Mouse (Mus musculus) thymus, postnatal 0 days (tissue): ENCODE data around the gene Icam4. TPM values are rescaled to one million over a fixed set of nuclear protein-coding genes. Genes with fewer than 3 reads are reported as not detected.
"Not testable (repeated sequence)": the region's sequence is repeated elsewhere in the genome, so short reads cannot be mapped to it uniquely, and the experiment has no call there.

Experiments
- DNase-seq: peaks from one replicate; pipeline ENCODE4 v3.0.0-alpha.2; 2015; ENCODE audit warnings: low spot score
- microRNA counts: library from miRNA; unstranded; fragments of <30 nt; microRNA quantifications from one replicate; lab custom pipeline; 2015
- microRNA-seq: library from miRNA; unstranded; fragments of <30 nt; microRNA quantifications from one replicate; pipeline ENCODE4, GENCODE M21; 2016; ENCODE audit warnings: borderline number of aligned reads
- polyA plus RNA-seq: library from polyadenylated mRNA; unstranded; fragments of >200 nt; fragmentation: Nextera tagmentation; extraction: Ambion mirVana; gene quantifications from 2 replicates; pipeline ENCODE4 v1.2.1, GENCODE M21; 2015

The Icam4 gene
- polyA plus RNA-seq, 1 experiment from 2014 or later: 0.31 TPM

GRCm38 (mm10) chr9:21034481-21035085 lies 5.4 kb downstream of the Icam4 start:
- peak; percentile 9 for DNase-seq

DNA sequence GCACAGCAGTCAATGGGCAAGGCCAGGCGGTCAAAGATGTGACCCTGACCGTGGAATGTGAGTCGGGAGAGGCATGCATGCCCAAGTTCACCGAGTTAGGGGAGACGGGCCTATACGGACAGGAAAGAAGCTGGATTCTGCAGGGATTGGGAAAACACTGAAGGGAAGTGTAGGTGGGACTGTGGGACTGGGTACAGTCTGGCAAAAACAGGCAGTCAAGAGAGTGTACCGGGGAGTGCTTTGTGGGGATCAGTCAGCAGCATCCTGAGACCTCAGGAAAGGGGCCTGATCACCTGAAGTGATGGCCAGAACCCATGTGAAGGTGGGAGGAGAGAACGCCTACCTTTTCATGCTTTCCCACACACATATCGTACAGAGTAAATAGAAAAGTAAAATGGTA lies 6.4 kb downstream of the Icam4 start:
- DNase-seq: no peak

- no peak for DNase-seq
These were observed 7.0 kb downstream of the Icam4 start for GRCm38 (mm10) chr9:21036161-21036560.

GRCm38 (mm10) chr9:21036666-21037065 lies 7.5 kb downstream of the Icam4 start:
- no peak for DNase-seq

- DNase-seq: no peak
These were observed 8.3 kb downstream of the Icam4 start for GRCm38 (mm10) chr9:21037481-21037891.

DNA sequence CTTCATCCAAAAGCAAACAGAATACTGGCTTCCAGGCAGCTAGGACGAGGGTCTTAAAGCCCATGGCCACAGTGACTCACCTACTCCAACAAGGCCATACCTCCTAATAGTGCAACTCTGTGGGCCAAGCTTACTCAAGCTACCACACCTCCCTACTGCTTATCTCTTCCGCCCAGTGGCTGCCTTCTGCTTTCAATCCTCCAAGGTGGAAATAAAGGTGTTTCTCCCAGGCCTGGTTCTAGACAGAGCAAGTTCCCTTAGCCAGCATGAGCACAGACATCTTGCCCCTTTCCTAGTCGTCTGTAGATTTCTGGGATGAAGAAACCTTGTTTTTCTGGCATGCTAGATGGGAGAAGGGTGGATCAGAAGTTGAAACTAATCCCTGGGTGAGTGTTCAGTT lies 10.6 kb downstream of the Icam4 start:
- no peak for DNase-seq

DNA sequence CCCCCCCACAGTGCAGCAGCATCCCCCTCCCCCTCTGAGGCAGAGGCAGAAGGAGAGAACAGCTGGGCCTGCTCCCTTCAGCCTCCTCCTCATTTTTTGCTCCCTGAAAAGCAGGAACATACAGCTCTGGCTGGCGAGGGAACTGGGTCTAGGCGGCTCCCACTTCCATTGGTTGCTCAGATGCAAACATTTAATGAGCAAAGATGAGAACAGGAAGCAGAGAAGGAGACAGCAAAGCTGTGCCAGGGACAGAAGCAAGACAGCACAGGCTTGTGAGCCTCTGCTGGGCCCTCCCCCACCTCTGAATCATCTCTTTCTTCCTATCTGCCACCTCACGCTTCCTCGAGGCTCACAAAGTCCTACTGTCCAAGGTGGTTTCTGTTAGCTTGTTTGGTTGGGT lies 12.1 kb downstream of the Icam4 start:
- no peak for DNase-seq

DNA sequence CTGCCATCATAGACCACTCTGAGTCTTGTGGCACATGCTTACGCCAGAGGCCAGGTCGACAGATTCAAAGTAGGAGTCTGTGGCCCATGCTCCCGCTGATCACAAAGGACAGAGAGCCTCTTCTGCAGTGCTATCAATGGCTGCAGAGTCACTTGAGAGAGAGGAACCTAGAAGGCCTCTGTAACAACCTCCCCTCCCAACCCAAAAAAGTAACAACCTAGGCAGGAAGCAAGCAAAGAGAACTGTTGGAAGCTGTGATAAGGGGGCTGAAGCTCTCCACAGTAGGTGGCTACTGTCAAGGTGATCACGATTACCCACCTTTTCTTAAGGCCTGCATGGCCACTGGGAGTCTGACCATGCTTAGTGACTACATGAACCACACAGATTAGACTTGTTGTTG lies 14.4 kb downstream of the Icam4 start:
- DNase-seq: no peak

- not testable (repeated sequence) for DNase-seq
These were observed 15.6 kb downstream of the Icam4 start for GRCm38 (mm10) chr9:21044785-21045184.

DNA sequence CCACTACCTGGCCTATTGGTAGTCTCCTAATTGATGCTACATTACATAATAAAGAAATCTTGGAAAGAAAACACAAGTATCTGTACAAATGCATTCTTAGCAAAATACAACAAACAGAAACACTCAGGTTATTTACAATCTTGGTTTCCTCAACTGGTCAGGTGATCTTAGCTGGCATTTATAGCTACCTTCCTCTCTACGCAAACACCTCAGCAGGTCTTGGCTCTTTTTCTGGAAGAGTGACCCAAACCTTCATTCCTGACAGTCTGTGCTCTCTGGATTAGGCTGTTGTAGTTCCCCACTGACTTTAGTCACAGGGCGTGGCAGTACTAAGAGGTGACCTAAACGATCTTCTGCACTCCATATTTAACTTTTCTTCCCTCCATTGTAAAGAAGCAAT lies 16.1 kb downstream of the Icam4 start:
- no peak for DNase-seq

DNA sequence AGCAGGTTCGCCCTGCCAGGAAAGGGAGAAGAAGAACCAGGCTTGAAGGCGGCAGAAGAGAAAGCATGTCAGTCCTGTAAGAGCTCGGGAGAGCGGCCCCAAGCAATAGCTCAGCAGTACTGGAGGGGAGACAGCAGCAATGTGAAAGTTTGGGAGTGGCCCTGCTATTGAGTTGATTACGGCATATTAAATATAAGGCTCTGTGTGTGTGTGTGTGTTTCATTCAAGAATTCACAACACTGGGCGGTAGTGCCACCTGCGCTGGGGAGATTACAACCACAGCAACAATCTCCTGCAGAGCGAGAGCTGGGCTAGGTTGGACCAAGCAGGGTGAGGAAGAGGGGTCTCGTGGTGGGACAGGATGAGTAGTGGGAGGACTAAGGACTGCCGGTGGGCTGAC lies 22.4 kb downstream of the Icam4 start:
- DNase-seq: no peak

GRCm38 (mm10) chr9:21062928-21063327 lies 33.8 kb downstream of the Icam4 start:
- no peak for DNase-seq

DNA sequence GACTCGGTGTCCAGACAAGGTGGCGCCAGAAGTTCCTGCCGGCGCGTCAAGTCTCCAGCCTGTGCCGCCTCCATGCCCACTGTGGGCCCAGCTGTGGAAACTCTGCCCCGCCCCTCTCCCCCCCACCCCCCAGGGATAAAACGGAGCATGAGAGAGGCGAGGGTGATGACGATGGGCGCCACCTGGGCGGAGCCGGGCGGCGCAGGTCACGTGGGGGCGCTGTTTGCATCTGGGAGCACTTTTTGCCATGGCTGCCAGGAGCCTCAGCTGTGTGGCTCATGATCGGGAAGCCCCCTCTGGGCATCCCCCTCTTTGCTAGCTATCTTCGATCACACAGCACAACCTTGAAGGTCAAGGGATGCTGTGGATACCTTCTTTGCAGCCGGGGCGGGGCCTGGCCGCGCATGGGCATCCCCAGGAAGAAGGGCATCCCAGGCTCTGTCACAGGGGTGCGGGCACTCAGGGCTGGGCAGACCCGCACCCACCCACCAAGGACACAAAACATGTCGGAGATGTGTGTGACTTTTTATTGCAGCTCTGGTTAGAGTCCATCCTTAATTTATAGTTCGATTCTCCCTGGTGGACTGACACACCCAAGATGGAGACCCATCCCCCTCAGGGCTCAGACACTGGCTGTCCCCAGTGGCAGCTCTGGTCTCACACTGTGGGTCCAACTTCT lies 38.0 kb downstream of the Icam4 start, which contains the start of gene Zglp1:
Zglp1 (minus strand) TSS at position 88 of the 679 bp plus-strand sequence.
- no peak for DNase-seq

- DNase-seq: no peak
These were observed 43.5 kb downstream of the Icam4 start for GRCm38 (mm10) chr9:21072641-21073040.

DNA sequence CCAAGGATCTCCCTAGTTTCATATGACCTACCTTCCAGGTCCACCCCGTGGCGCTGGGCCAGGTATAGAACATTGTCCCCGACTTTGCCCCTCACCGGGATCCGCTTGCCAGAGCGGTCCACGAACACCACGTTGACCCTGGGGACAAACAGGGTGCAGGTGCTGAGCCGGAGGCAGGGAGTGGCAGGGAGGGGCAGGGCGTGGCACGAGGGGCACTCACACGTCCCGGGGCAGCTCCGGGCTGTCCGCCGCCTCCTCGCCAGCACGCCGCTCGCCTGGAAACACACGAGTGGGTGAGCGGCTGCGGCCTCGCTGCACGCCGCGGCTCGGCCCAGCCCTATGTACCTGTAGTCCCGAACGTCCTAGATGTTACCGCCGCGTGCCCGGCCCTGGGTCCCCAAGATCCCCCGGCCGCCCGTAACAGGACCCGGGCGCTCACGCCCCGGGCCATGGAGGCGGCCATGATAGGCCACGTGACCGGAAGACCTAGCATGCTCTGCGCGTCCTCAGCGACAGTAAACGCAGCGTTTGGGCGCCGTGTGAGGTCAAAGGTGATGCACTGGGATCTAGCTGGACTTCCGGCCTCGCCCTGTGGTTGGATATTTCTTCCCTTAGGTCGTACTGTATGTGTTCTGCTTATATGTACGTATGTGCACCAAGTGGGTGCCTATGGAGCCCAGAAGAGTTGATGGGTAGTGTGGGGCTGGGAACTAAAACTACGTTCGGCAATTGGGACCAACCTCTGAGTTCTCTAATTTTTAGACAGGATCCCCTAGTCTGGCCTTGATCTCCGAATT lies 44.1 kb downstream of the Icam4 start, which contains the start of the genes Gm49373 and Fdx1l:
Gm49373 (minus strand) TSS at position 53 of the 797 bp plus-strand sequence.
Fdx1l (minus strand) TSS at position 571 of the 797 bp plus-strand sequence.
- peak; percentile 82 for DNase-seq

DNA sequence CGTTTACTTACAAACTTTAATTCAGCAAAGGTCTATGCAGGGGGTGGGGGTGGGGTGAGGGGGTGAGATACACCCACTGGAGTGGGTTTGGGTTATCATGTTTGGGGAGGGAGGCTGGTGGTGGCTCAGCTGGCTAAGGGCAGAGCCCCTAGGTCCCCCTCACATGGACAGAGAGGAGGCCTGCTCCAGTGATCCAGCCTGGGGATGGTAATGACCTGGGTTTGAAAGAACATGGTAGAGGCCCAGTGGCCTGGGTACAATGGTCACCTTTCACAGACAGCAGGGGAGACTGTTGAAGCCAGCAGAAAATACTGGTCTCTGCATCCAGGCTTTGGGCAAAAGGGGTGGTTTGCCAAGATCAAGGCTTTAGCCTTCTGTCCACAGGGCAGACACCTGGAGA lies 45.0 kb downstream of the Icam4 start:
- no peak for DNase-seq

DNA sequence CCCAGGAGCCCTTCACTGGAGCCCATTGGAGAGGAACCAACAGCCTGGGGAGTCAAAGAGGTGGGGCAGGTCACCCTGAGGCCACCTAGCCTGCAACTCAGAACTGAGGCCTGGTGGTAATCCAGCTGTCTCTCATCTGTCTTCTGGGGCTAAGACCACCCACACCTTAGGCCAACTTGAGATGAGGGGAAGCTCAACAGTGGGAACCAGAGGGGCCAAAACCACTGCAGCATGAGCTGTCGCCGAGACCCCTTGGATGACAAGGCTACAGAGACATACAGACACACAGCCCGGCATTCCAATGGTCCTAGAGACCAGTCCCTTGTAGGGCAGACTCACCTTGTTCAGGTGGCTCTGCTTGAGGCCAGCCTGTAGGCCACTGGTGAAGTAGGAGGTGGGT lies 46.5 kb downstream of the Icam4 start:
- no peak for DNase-seq

MicroRNAs within 50 kb of the gene (microRNA counts, 519-probe panel; counts per million panel counts)
- microRNA mmu-miR-1900 (lab: Ali Mortazavi, UCI): 473 counts per million, percentile 71 among the panel's probes with 10 or more counts

Small RNAs within 50 kb of the gene (microRNA-seq; reads per million reads assigned to microRNA genes)
- gene Mir1900: not detected
- gene Mir7082: not detected

Other genes starting within 250 kb of the Icam4 start
- gene Col5a3, start 214.3 kb upstream of the Icam4 start, polyA plus RNA-seq: 1.8 and 1.9 TPM in 2 replicates
- not detected in 2 replicates for gene Rdh8, start 210.9 kb upstream of the Icam4 start, polyA plus RNA-seq
- 9.2 and 15.1 TPM in 2 replicates for gene A230050P20Rik, start 160.7 kb upstream of the Icam4 start, polyA plus RNA-seq
- gene Angptl6, start 149.6 kb upstream of the Icam4 start, polyA plus RNA-seq: 6.7 and 7.3 TPM in 2 replicates
- gene Ppan, start 141.2 kb upstream of the Icam4 start, polyA plus RNA-seq: 74.4 and 83.0 TPM in 2 replicates
- 303 and 310 TPM in 2 replicates for gene Eif3g, start 130.8 kb upstream of the Icam4 start, polyA plus RNA-seq
- gene Dnmt1, start 69.5 kb upstream of the Icam4 start, polyA plus RNA-seq: 90.0 and 96.3 TPM in 2 replicates
- gene S1pr2, start 52.6 kb upstream of the Icam4 start, polyA plus RNA-seq: 12.1 and 12.7 TPM in 2 replicates
- gene Mrpl4, start 26.6 kb upstream of the Icam4 start, polyA plus RNA-seq: 116 and 130 TPM in 2 replicates
- 64.8 and 64.9 TPM in 2 replicates for gene Icam1, start 13.4 kb upstream of the Icam4 start, polyA plus RNA-seq
- gene Icam5, start 2.7 kb downstream of the Icam4 start, polyA plus RNA-seq: 0.14 and 0.33 TPM in 2 replicates
- 0.59 and 0.69 TPM in 2 replicates for gene Zglp1, start 37.7 kb downstream of the Icam4 start, polyA plus RNA-seq
- 0.09 and 0.26 TPM in 2 replicates for gene Gm49373, start 43.7 kb downstream of the Icam4 start, polyA plus RNA-seq
- 44.7 and 47.0 TPM in 2 replicates for gene Fdx1l, start 44.2 kb downstream of the Icam4 start, polyA plus RNA-seq
- 1.2 and 1.6 TPM in 2 replicates for gene Gm38431, start 62.6 kb downstream of the Icam4 start, polyA plus RNA-seq
- 33.2 and 45.9 TPM in 2 replicates for gene Raver1, start 62.6 kb downstream of the Icam4 start, polyA plus RNA-seq
- gene Tyk2, start 101.9 kb downstream of the Icam4 start, polyA plus RNA-seq: 13.8 and 14.0 TPM in 2 replicates
- gene Cdc37, start 120.6 kb downstream of the Icam4 start, polyA plus RNA-seq: 281 and 307 TPM in 2 replicates
- 0.95 and 1.0 TPM in 2 replicates for gene Pde4a, start 136.3 kb downstream of the Icam4 start, polyA plus RNA-seq
- gene Keap1, start 210.0 kb downstream of the Icam4 start, polyA plus RNA-seq: 61.2 and 64.2 TPM in 2 replicates
- 0.09 TPM in 1 of 2 replicates, not detected in the other for gene S1pr5, start 219.1 kb downstream of the Icam4 start, polyA plus RNA-seq
- 49.2 and 56.2 TPM in 2 replicates for gene Atg4d, start 235.9 kb downstream of the Icam4 start, polyA plus RNA-seq